Mouse (Mus musculus) kidney, embryonic 16.5 days (tissue): ENCODE measurements at regions not wholly inside any gene's neighbourhood (a gene's known extent, or its start where the extent isn't known, plus 50 kb on each side); places are given as distances from the start of the nearest gene placed in this dataset.
A peak's percentile ranks its signal among the peaks of the same experiment; 100 is the strongest.

Experiments
- ATAC-seq: fragments of 200-750 bp; cut with Nextera tagmentation; 2 replicates; pipeline ENCODE4 v1.8.0; 2017; ENCODE audit warnings: moderate TSS enrichment; ENCODE audit not compliant: low FRiP score, low TSS enrichment
- H3K27ac ChIP-seq: fragments of 300-500 bp; sonication (generic); 2 replicates; pipeline ENCODE4 v1.5.1; 2014; ENCODE audit warnings: low read length
- H3K27me3 ChIP-seq: fragments of 300-500 bp; sonication (generic); 2 replicates; pipeline ENCODE4 v1.6.1; 2014; ENCODE audit warnings: low read length, control low read depth, mixed read lengths; ENCODE audit not compliant: insufficient read depth
- H3K36me3 ChIP-seq: fragments of 300-500 bp; sonication (generic); 2 replicates; pipeline ENCODE4 v1.6.1; 2014; ENCODE audit warnings: low read length, control low read depth, mixed read lengths; ENCODE audit not compliant: insufficient read depth
- H3K4me1 ChIP-seq: fragments of 300-500 bp; sonication (generic); 2 replicates; pipeline ENCODE4 v1.6.1; 2014; ENCODE audit warnings: low read length, control low read depth, mixed read lengths; ENCODE audit not compliant: insufficient read depth
- H3K4me2 ChIP-seq: fragments of 300-500 bp; sonication (generic); replicated peaks from 2 replicates; pipeline ENCODE4 v1.6.1; 2014; ENCODE audit warnings: low read depth, low read length
- H3K4me3 ChIP-seq: fragments of 300-500 bp; sonication (generic); 2 replicates; pipeline ENCODE4 v1.5.1; 2014; ENCODE audit warnings: mild to moderate bottlenecking, low read length
- H3K9ac ChIP-seq: fragments of 300-500 bp; sonication (generic); replicated peaks from 2 replicates; pipeline ENCODE4 v1.6.1; 2014; ENCODE audit warnings: low read length
- H3K9me3 ChIP-seq: fragments of 300-500 bp; sonication (generic); 2 replicates; pipeline ENCODE4 v1.6.1; 2016; ENCODE audit warnings: low read length, control low read depth
- WGBS: fragments of 180-500 bp; shearing (Covaris S2); extraction: QIAGEN DNeasy Blood & Tissue Kit; methylation state at CpG from one replicate; pipeline ENCODE4 v1.1.7; 2014; 5-methylcytosine and 5-hydroxymethylcytosine counted together

GRCm38 (mm10) chr9:122064937-122065673 is 52.0 kb upstream of the Snrk start:
- peak; percentile 90 for ATAC-seq
- no peak overlapping the region for H3K4me2 ChIP-seq
- no peak overlapping the region for H3K4me3 ChIP-seq
- peak overlapping the region; percentile 80 for H3K27ac ChIP-seq
- no peaks in the 10 kb centered on the region for H3K9me3 ChIP-seq
- H3K9ac ChIP-seq: no peak overlapping the region
- H3K36me3 ChIP-seq: no peaks in the 10 kb centered on the region
- H3K27me3 ChIP-seq: no peaks in the 10 kb centered on the region
- WGBS: 40% methylated on average over 13 of the region's 13 CpGs
- peaks cover 16% of the 10 kb centered on the region for H3K4me1 ChIP-seq

DNA sequence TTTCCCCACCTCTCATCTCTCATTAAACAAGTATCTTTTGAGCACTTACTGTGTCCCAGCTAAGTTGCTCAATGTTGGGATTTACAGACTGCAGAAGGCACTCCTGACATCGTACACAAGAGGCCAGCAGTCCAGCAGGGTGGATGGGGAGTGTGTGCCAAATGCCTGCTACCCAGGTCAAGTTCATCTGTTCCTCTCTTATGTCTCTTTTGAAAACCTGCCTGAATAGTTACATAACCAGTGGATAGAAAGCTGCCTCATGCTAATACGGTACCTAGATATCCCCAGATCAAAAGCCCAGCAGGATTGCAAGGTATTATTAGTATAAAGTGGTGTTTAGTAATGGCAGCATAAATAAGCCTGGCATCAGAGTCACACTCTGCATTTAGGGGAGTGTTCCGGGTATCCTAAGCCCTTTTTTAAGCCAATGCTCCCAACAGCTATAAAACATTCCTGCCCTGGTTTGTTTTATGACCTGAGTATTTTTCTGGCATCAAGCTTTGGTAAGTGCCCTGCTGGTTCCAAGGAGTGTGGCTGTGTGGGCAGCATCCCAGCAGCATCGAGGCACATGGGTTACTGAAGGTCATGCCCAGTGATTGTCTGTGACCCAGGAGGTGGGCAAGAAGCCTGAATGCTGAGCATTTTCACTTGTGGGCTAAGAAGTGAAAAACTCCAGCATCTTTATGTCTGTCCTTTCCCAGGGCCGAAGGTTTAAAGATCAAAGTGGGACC is 59.1 kb upstream of the Pomgnt2 start:
- H3K9ac ChIP-seq: no peak overlapping the region
- WGBS: 41% methylated on average over 5 of the region's 5 CpGs
- H3K27ac ChIP-seq: no peak overlapping the region
- H3K27me3 ChIP-seq: no peaks in the 10 kb centered on the region
- H3K36me3 ChIP-seq: no peaks in the 10 kb centered on the region
- no peak for ATAC-seq
- H3K4me2 ChIP-seq: no peak overlapping the region
- no peaks in the 10 kb centered on the region for H3K9me3 ChIP-seq
- H3K4me1 ChIP-seq: 0 out of 2 replicates have a peak, but pooled peaks cover 3% of the 10 kb centered on the region
- H3K4me3 ChIP-seq: no peak overlapping the region

DNA sequence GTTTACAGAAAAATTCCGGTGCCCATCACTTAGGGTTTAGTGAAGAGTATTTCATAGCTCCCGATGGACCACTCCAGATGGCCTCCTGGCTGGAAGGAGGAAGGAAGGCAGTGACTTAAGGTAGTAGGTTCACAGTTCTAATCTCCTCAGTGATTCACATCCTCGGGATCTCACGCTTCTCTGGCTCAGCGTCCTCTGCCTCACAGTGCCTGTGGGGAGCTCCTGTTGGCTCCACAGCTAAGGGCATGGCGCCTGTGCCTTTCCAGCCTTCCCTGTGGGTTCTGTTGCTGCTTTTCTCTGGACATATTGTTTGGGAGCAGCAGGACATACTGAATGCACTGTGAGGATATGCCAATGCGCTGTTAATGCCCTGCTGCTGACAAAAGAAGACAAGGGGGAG is 54.8 kb upstream of the Pomgnt2 start:
- no peak overlapping the region for H3K27ac ChIP-seq
- no peak for ATAC-seq
- WGBS: 69% methylated on average over 7 of the region's 7 CpGs

DNA sequence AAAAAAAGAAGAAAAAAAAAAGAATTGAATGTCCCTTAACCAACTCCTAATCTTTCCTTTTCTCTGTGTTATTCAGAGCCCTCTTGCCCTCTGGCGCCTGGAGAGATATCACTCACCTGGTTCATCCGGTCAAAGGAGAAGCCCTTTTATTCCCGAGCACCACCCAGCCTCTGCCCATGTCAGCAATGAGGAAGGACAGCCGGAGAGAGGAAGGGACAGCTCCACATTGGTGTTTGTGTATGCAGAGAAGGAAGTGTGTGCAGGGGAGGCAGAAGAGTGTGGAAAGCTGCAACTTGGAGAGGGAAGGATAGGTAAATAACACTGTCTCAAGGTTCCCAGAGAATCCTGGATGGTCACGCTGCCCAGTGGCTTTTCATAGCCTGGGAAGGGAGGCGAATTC is 54.2 kb upstream of the Pomgnt2 start:
- H3K27me3 ChIP-seq: no peaks in the 10 kb centered on the region
- H3K9me3 ChIP-seq: no peaks in the 10 kb centered on the region
- no peak overlapping the region for H3K9ac ChIP-seq
- no peak overlapping the region for H3K4me2 ChIP-seq
- no peak overlapping the region for H3K27ac ChIP-seq
- no peaks in the 10 kb centered on the region for H3K36me3 ChIP-seq
- no peak overlapping the region for H3K4me3 ChIP-seq
- H3K4me1 ChIP-seq: 0 out of 2 replicates have a peak, but pooled peaks cover under 1% of the 10 kb centered on the region
- ATAC-seq: no peak
- WGBS: 43% methylated on average over 6 of the region's 6 CpGs

More for the DNA sequence above, 54.8 kb upstream of the Pomgnt2 start:
- Histone ChIP-seq H3K4me3 (no peak overlapping the region), H3K27me3 (no peaks in the 10 kb centered on the region), H3K4me1 (0 out of 2 replicates have a peak, but pooled peaks cover 3% of the 10 kb centered on the region), H3K9me3 (no peaks in the 10 kb centered on the region), H3K9ac (no peak overlapping the region), H3K4me2 (no peak overlapping the region), H3K36me3 (no peaks in the 10 kb centered on the region)

- Histone ChIP-seq H3K4me2 (no peak overlapping the region), H3K36me3 (no peaks in the 10 kb centered on the region), H3K27ac (no peak overlapping the region), H3K27me3 (no peaks in the 10 kb centered on the region), H3K4me1 (no peaks in the 10 kb centered on the region), H3K9ac (no peak overlapping the region), H3K4me3 (no peak overlapping the region), H3K9me3 (no peaks in the 10 kb centered on the region)
- WGBS: 64% methylated on average over 5 of the region's 5 CpGs
- no peak for ATAC-seq
Observed at GRCm38 (mm10) chr9:122048999-122049398, 52.1 kb upstream of the Pomgnt2 start.

DNA sequence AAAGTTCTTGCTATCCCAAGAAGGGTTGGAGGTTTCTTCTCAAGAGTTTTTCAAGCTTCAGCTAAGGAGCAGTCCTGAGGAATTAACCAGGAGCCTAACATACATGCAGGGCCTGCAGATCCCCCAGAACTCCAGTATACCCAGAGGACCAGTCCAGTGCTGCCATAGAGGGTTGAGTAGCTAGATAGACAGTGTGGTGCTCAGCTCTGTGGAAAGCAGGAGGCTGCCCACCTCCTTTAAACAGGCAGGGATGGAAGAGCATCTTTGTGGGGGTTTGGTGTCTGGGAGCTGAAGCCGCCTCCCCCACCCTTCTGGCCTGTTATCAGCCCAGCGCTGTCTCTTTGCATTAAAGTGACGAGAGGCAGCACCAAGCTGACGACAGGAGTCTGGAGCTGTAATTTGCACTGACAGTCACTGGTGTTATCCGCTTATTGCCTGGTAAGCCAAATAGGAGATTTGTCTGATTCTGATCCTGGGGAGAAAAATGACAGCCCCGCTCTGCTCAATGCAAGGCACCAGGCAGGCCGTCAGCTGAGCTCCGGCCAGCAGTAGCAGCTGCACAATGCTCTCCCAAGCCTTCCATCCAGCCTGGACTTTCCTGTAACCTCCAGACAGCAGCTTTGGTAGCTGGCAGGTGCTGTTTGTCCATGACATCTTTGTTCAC is 51.2 kb upstream of the Pomgnt2 start:
- 60% methylated on average over 8 of the region's 8 CpGs for WGBS
- Histone ChIP-seq H3K9me3 (no peaks in the 10 kb centered on the region), H3K4me1 (no peaks in the 10 kb centered on the region), H3K27me3 (no peaks in the 10 kb centered on the region), H3K4me3 (no peak overlapping the region), H3K27ac (no peak overlapping the region), H3K9ac (no peak overlapping the region), H3K36me3 (no peaks in the 10 kb centered on the region), H3K4me2 (no peak overlapping the region)
- ATAC-seq: no peak
